Comparison of ENCODE assay signal across 31 mouse cellular contexts in the genomic region with DNA sequence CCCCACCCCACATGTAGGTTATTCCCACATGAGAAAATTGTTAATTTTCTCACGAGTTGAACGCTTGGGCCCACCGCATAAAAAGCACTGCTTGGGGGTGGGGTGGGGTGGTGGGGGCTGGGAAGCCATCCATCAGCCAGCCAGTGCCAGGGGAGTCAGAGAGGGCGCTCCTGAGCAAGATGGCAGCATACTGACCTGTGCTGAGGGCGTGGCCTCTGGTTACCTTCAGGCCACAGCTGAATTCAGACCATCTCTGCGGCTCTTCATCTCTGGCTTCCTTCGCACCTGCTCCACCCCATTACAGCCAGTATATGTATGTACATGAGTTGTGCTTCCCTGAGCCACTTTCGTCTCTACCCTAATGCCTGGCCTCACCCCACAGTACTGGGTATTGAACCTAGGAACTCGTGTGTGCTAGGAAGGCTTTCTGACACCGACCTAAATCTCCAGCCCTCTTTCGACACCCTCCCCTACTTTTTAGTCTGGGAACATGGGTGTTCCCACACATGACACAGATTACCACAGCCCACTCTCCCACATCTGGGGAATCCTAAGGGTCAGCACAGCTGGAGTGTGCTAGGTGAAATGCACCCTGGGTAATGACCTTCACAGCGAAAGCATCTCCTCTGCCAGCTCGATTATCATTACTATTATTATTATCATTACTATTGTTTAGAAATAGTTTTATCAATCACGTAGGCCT. TPM values are rescaled to one million over a fixed set of nuclear protein-coding genes. Genes with fewer than 3 reads are reported as not detected.
DNase-seq lines count a peak whose midpoint lies in the region; ATAC-seq and TF ChIP-seq lines count a peak whose summit lies in the region.
"Had no signal": no experiment of that assay in that cellular context is flagged by ENCODE, and none has a peak within 500 bp of the region (broad histone marks: within the 10 kb centered on the region; RNA-seq: fewer than 3 reads in every experiment).

No protein-coding gene starts in this region.

- peak overlapping the region; percentile 38; the same call in 1 of the 2 replicates for H3K9ac ChIP-seq in heart, embryonic 14.5 days (ENCODE audit: low read length)
- H3K9ac ChIP-seq: hindbrain, embryonic 13.5 days; kidney, embryonic 15.5 days; lung, embryonic 15.5 days; midbrain, embryonic 12.5 days; neural tube, embryonic 15.5 days; stomach, embryonic 15.5 days had no signal

- TF ChIP-seq CTCF in E14TG2a.4 (conservative IDR thresholded peaks at IDR 0.05; ENCODE audit: low read length) = peak; percentile 15; the same call in 1 of the 2 replicates

- H3K9me3 ChIP-seq in heart, embryonic 14.5 days (ENCODE audit: control insufficient read depth, low read length) = no peaks in the 10 kb centered on the region
- H3K9me3 ChIP-seq in E14TG2a.4 (ENCODE audit: low read length) = no peaks in the 10 kb centered on the region
- H3K9me3 ChIP-seq: hindbrain, embryonic 13.5 days; kidney, embryonic 15.5 days; limb, embryonic 12.5 days; lung, embryonic 15.5 days; midbrain, embryonic 12.5 days; neural tube, embryonic 15.5 days; stomach, embryonic 15.5 days had no signal

- no peaks in the 10 kb centered on the region for H3K27me3 ChIP-seq in heart, embryonic 14.5 days (ENCODE audit: control insufficient read depth, insufficient read depth, low read length)
- H3K27me3 ChIP-seq in E14TG2a.4 (ENCODE audit: insufficient read depth, low read length) = no peaks in the 10 kb centered on the region
- H3K27me3 ChIP-seq: kidney, embryonic 15.5 days; Patski had no signal

- DNase-seq in cerebellum, adult 9-11 months = peak; percentile 28
- DNase-seq in cerebellum, adult 11 months = no peak
- no peak for DNase-seq in heart, postnatal 25 days (ENCODE audit: low spot score)
- peak; percentile 86 for DNase-seq in R1 (ENCODE audit: low read depth, low spot score)
- DNase-seq in liver = no peak
- DNase-seq in spleen, adult 18-20 months = no peak
- DNase-seq: cerebellum, postnatal 10 days; gastrocnemius, adult 2 months; gastrocnemius, postnatal 36 days; heart, postnatal 10 days; kidney, adult 11 months; lung, postnatal 4 days; retina, postnatal 1 day; right cerebral cortex, postnatal 14 days had no signal

- peaks cover 23 to 30% of the 10 kb centered on the region in 2 experiments for H3K4me1 ChIP-seq in heart, embryonic 14.5 days (ENCODE audit: control insufficient read depth in 2 of 2, insufficient read depth in 2 of 2, low read length in 2 of 2)
- peaks cover 81% of the 10 kb centered on the region for H3K4me1 ChIP-seq in E14TG2a.4 (replicated peaks; ENCODE audit: low read depth, low read length)

- no peak overlapping the region for H3K4me3 ChIP-seq in heart, embryonic 14.5 days (ENCODE audit: control insufficient read depth in 1 of 2, insufficient read depth in 1 of 2, low read depth in 1 of 2, low read length in 2 of 2)
- H3K4me3 ChIP-seq in E14TG2a.4 (replicated peaks; ENCODE audit: low read length) = peak overlapping the region; percentile 58
- H3K4me3 ChIP-seq: erythroblast, embryonic 14.5 days; gastrocnemius, adult 2 months; hindbrain, embryonic 13.5 days; kidney, embryonic 15.5 days; layer of hippocampus, adult 2 months; left cerebral cortex, adult 2 months; limb, embryonic 12.5 days; lung, embryonic 15.5 days; megakaryocyte, embryonic 14.5 days; midbrain, embryonic 12.5 days; neural tube, embryonic 15.5 days; stomach, embryonic 15.5 days had no signal

- H3K27ac ChIP-seq in heart, embryonic 14.5 days (replicated peaks in 1 of 2; ENCODE audit: control insufficient read depth in 1 of 2, insufficient read depth in 1 of 2, low read depth in 2 of 2, low read length in 2 of 2) = peak overlapping the region in 1 of 2 experiments; percentile 20; a peak in 2 of 4 replicates
- H3K27ac ChIP-seq: gastrocnemius, adult 2 months; hindbrain, embryonic 13.5 days; kidney, embryonic 15.5 days; layer of hippocampus, adult 2 months; left cerebral cortex, adult 2 months; limb, embryonic 12.5 days; lung, embryonic 15.5 days; midbrain, embryonic 12.5 days; neural tube, embryonic 15.5 days; stomach, embryonic 15.5 days had no signal

- intact Hi-C loops in heart, postnatal 25 days (cut with DNase I) = no loop called here

- H3K4me2 ChIP-seq in heart, embryonic 14.5 days (ENCODE audit: low read length) = no peak overlapping the region
- H3K4me2 ChIP-seq: hindbrain, embryonic 13.5 days; kidney, embryonic 15.5 days; limb, embryonic 12.5 days; liver, embryonic 11.5 days; lung, embryonic 15.5 days; midbrain, embryonic 12.5 days; neural tube, embryonic 15.5 days; stomach, embryonic 15.5 days had no signal

- no peaks in the 10 kb centered on the region for H3K36me3 ChIP-seq in heart, embryonic 14.5 days (ENCODE audit: control insufficient read depth, insufficient read depth, low read length)
- H3K36me3 ChIP-seq in E14TG2a.4 (ENCODE audit: insufficient read depth, low read length) = peaks cover 43% of the 10 kb centered on the region
- H3K36me3 ChIP-seq: hindbrain, embryonic 13.5 days; kidney, embryonic 15.5 days; limb, embryonic 12.5 days; lung, embryonic 15.5 days; midbrain, embryonic 12.5 days; neural tube, embryonic 15.5 days; stomach, embryonic 15.5 days had no signal

- WGBS in heart, embryonic 14.5 days = 72% methylated on average over 14 of the region's 14 CpGs

- no peak for ATAC-seq in heart, embryonic 14.5 days (ENCODE audit: insufficient number of reproducible peaks, insufficient read depth, low FRiP score, low read depth)
- ATAC-seq: forebrain, embryonic 16.5 days; Patski had no signal

RNA-seq across cellular contexts. Expression of a gene that starts 6.8 kb away (rescaled TPM):
- polyA plus RNA-seq in heart, embryonic 14.5 days (2014; fragmentation: Nextera tagmentation; extraction: Ambion mirVana) = 3.2 and 3.3 TPM in 2 replicates
- 10 to 100 TPM; 59.8 to 63.3 TPM for total RNA-seq in heart, postnatal 25 days (2021)

RNA-seq across cellular contexts. Expression of a gene that starts 26.9 kb away (rescaled TPM):
- polyA plus RNA-seq in heart, embryonic 14.5 days (2014; fragmentation: Nextera tagmentation; extraction: Ambion mirVana) = 0.77 and 1.00 TPM in 2 replicates
- 1 to 10 TPM in 1 of 2 experiments, under 1 TPM in 1; 0.94 to 1.5 TPM for total RNA-seq in heart, postnatal 25 days (2021)
- total RNA-seq: MEL had no signal

RNA-seq across cellular contexts. Expression of a gene that starts 29.2 kb away (rescaled TPM):
- polyA plus RNA-seq in heart, embryonic 14.5 days (2014; fragmentation: Nextera tagmentation; extraction: Ambion mirVana) = 52.6 and 63.2 TPM in 2 replicates
- total RNA-seq in heart, postnatal 25 days (2021) = 100 to 1,000 TPM; 145 to 155 TPM
- polyA plus RNA-seq: erythroblast, embryonic 14.5 days had no signal

RNA-seq across cellular contexts. Expression of a gene that starts 43.9 kb away (rescaled TPM):
- polyA plus RNA-seq in heart, embryonic 14.5 days (2014; fragmentation: Nextera tagmentation; extraction: Ambion mirVana) = 12.5 and 14.5 TPM in 2 replicates
- total RNA-seq in heart, postnatal 25 days (2021) = 1 to 10 TPM; 6.2 to 6.4 TPM

RNA-seq across cellular contexts. Expression of a gene that starts 46.8 kb away (rescaled TPM):
- 430 and 441 TPM in 2 replicates for polyA plus RNA-seq in heart, embryonic 14.5 days (2014; fragmentation: Nextera tagmentation; extraction: Ambion mirVana)
- total RNA-seq in heart, postnatal 25 days (2021) = 100 to 1,000 TPM; 150 to 151 TPM

Comparison
In these comparisons a context has a peak if more than half of its experiments do, and no peak if none do; other contexts are left out.
1. DNase-seq: peak in cerebellum, adult 9-11 months (single experiment) and R1 (single experiment); none in cerebellum, adult 11 months (single experiment), heart, postnatal 25 days (single experiment), liver (single experiment) and spleen, adult 18-20 months (0 of 2).